Mouse (Mus musculus): ENCODE results near the gene Hapln4. TPM values are rescaled to one million over a fixed set of nuclear protein-coding genes. Genes with fewer than 3 reads are reported as not detected.

Gene Hapln4
- polyA plus RNA-seq, 1 experiment from 2014 or later = 0.19 TPM

Small RNA genes lying within 50 kb of the gene (microRNA-seq; reads per million reads assigned to microRNA genes)
- gene Mir7066 = not detected

Other genes starting within 250 kb of the Hapln4 start
- 2.9 and 3.7 TPM in 2 replicates for gene Cilp2, start 195.8 kb upstream of the Hapln4 start, polyA plus RNA-seq (2015; fragmentation: Nextera tagmentation; extraction: Ambion mirVana)
- gene Tssk6, start 181.3 kb upstream of the Hapln4 start, polyA plus RNA-seq (2015; fragmentation: Nextera tagmentation; extraction: Ambion mirVana) = 3.2 and 4.2 TPM in 2 replicates
- gene Ndufa13, start 180.9 kb upstream of the Hapln4 start, polyA plus RNA-seq (2015; fragmentation: Nextera tagmentation; extraction: Ambion mirVana) = 168 and 176 TPM in 2 replicates
- gene Yjefn3, start 180.7 kb upstream of the Hapln4 start, polyA plus RNA-seq (2015; fragmentation: Nextera tagmentation; extraction: Ambion mirVana) = 3.7 and 6.4 TPM in 2 replicates
- 36.3 and 39.7 TPM in 2 replicates for gene Gatad2a, start 87.1 kb upstream of the Hapln4 start, polyA plus RNA-seq (2015; fragmentation: Nextera tagmentation; extraction: Ambion mirVana)
- gene Mau2, start 40.7 kb upstream of the Hapln4 start, polyA plus RNA-seq (2015; fragmentation: Nextera tagmentation; extraction: Ambion mirVana) = 51.4 and 54.2 TPM in 2 replicates
- 41.9 and 43.7 TPM in 2 replicates for gene Sugp1, start 40.6 kb upstream of the Hapln4 start, polyA plus RNA-seq (2015; fragmentation: Nextera tagmentation; extraction: Ambion mirVana)
- 0.61 and 0.91 TPM in 2 replicates for gene Tm6sf2, start 10.5 kb upstream of the Hapln4 start, polyA plus RNA-seq (2015; fragmentation: Nextera tagmentation; extraction: Ambion mirVana)
- 0.35 and 0.50 TPM in 2 replicates for gene Ncan, start 37.4 kb downstream of the Hapln4 start, polyA plus RNA-seq (2015; fragmentation: Nextera tagmentation; extraction: Ambion mirVana)
- gene Nr2c2ap, start 47.9 kb downstream of the Hapln4 start, polyA plus RNA-seq (2015; fragmentation: Nextera tagmentation; extraction: Ambion mirVana) = 31.2 and 33.3 TPM in 2 replicates
- gene Rfxank, start 55.7 kb downstream of the Hapln4 start, polyA plus RNA-seq (2015; fragmentation: Nextera tagmentation; extraction: Ambion mirVana) = 20.2 and 20.9 TPM in 2 replicates
- gene Borcs8, start 56.0 kb downstream of the Hapln4 start, polyA plus RNA-seq (2015; fragmentation: Nextera tagmentation; extraction: Ambion mirVana) = 54.1 and 55.2 TPM in 2 replicates
- gene Mef2b, start 56.3 kb downstream of the Hapln4 start, polyA plus RNA-seq (2015; fragmentation: Nextera tagmentation; extraction: Ambion mirVana) = 0.19 and 0.48 TPM in 2 replicates
- 64.9 and 74.3 TPM in 2 replicates for gene Tmem161a, start 88.9 kb downstream of the Hapln4 start, polyA plus RNA-seq (2015; fragmentation: Nextera tagmentation; extraction: Ambion mirVana)
- gene Slc25a42, start 128.8 kb downstream of the Hapln4 start, polyA plus RNA-seq (2015; fragmentation: Nextera tagmentation; extraction: Ambion mirVana) = 5.7 and 5.8 TPM in 2 replicates
- gene Sugp2, start 150.8 kb downstream of the Hapln4 start, polyA plus RNA-seq (2015; fragmentation: Nextera tagmentation; extraction: Ambion mirVana) = 26.1 and 26.9 TPM in 2 replicates
- gene Armc6, start 151.0 kb downstream of the Hapln4 start, polyA plus RNA-seq (2015; fragmentation: Nextera tagmentation; extraction: Ambion mirVana) = 32.7 and 33.0 TPM in 2 replicates
- gene Homer3, start 199.4 kb downstream of the Hapln4 start, polyA plus RNA-seq (2015; fragmentation: Nextera tagmentation; extraction: Ambion mirVana) = 36.0 and 40.7 TPM in 2 replicates
- gene Ddx49, start 219.0 kb downstream of the Hapln4 start, polyA plus RNA-seq (2015; fragmentation: Nextera tagmentation; extraction: Ambion mirVana) = 52.7 and 53.1 TPM in 2 replicates
- gene Cope, start 219.1 kb downstream of the Hapln4 start, polyA plus RNA-seq (2015; fragmentation: Nextera tagmentation; extraction: Ambion mirVana) = 397 and 441 TPM in 2 replicates
- gene Cers1, start 232.3 kb downstream of the Hapln4 start, polyA plus RNA-seq (2015; fragmentation: Nextera tagmentation; extraction: Ambion mirVana) = 8.8 and 9.6 TPM in 2 replicates
- 2.9 and 4.1 TPM in 2 replicates for gene Gdf1, start 246.4 kb downstream of the Hapln4 start, polyA plus RNA-seq (2015; fragmentation: Nextera tagmentation; extraction: Ambion mirVana)